Mouse (Mus musculus): ENCODE measurements around the gene Six3.
A peak's percentile ranks its signal among the peaks of the same experiment; 100 is the strongest.

The Six3 gene

GRCm38 (mm10) chr17:85626091-85626860, 12.9 kb downstream of the Six3 start:
- peak; percentile 85 for DNase-seq

- DNase-seq: no peak
Observed at GRCm38 (mm10) chr17:85627751-85628150, 14.3 kb downstream of the Six3 start.

- DNase-seq: peak; percentile 55
Observed at GRCm38 (mm10) chr17:85628811-85629210, 15.4 kb downstream of the Six3 start.

GRCm38 (mm10) chr17:85629396-85629795, 16.0 kb downstream of the Six3 start:
- DNase-seq: peak; percentile 37

- peak; percentile 79 for DNase-seq
Observed at GRCm38 (mm10) chr17:85630296-85631050, 17.1 kb downstream of the Six3 start.

- DNase-seq: no peak
Observed at GRCm38 (mm10) chr17:85631106-85631505, 17.7 kb downstream of the Six3 start.

- DNase-seq: peak; percentile 95
Observed at GRCm38 (mm10) chr17:85633619-85634018, 20.2 kb downstream of the Six3 start.

GRCm38 (mm10) chr17:85637876-85638275, 24.5 kb downstream of the Six3 start:
- DNase-seq: no peak

GRCm38 (mm10) chr17:85645312-85645711, 31.9 kb downstream of the Six3 start:
- no peak for DNase-seq

GRCm38 (mm10) chr17:85645718-85646665, 32.6 kb downstream of the Six3 start:
- no peak for DNase-seq

- DNase-seq: no peak
Observed at GRCm38 (mm10) chr17:85660016-85660415, 46.6 kb downstream of the Six3 start.

GRCm38 (mm10) chr17:85661521-85661920, 48.1 kb downstream of the Six3 start:
- no peak for DNase-seq

- DNase-seq: no peak
Observed at GRCm38 (mm10) chr17:85664202-85664601, 50.8 kb downstream of the Six3 start.

- peak; percentile 94 for DNase-seq
Observed at GRCm38 (mm10) chr17:85664618-85665320, 51.4 kb downstream of the Six3 start.
